Mouse (Mus musculus) spleen, postnatal 4 days (tissue): ENCODE measurements around the gene Pkd1.

ENCODE experiments used
- DNase-seq, 2 experiments: peaks; one replicate each; pipeline ENCODE4 v3.0.0; 2022; ENCODE audit warnings: low spot score in 2 of 2

Pkd1 gene

DNA sequence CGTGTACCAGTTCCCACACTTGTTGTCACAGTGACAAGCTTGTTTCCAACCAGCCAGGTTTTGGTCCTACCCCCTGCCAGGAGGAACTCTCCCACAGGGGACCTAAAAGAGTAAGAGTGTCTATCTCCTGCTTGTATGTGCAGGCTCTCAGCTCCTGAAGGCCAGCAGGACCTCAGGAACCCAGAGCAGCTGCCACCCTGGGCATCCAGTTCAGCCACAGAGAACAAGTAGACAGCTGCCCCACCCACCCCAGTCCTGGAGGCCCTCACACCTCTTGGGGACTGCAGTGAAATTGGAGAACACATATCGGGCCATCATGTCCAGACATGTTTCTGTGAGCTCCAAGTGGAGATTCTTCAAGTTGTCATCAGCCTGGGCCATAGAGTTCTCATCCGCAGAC lies 54.9 kb downstream of the Pkd1 start:
- no peak for DNase-seq

DNA sequence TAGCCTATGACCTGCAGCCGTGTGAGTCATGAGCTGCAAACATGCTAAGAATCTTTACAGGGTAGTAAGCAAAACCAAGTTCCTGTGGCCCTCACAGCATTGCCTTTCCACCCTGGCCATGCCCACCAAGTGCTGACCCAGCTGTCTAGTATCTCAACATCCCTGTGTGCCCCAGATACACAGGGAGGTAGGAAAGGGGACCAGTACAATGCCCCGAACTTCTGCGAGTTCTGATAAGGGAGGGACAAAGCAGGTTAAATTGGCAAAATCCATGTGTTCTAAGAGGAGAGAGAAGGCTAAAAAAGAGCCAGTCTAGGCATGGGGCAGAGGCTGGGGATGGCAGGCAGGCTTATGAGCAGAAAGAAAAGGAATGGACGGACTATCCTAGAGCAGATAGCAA lies 58.7 kb downstream of the Pkd1 start:
- DNase-seq, result no peak

DNA sequence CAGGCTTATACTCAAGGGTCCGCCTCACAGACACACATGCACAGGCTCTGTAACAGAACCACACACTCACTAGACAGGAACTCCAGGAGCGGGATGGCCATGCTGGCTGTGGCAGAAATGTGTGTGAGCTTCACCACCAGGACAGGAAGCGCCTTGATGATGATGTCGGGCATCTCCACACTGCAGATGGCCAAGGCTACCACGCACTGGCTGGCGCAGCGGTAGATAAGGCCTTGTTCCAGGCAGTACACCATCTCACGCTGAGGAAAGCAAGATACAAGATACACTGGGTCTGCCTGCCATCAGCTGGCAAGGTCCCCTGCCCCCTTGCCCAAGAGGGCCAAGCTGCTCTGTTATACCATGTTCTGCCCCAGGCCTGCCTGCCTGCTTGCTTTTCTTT lies 59.2 kb downstream of the Pkd1 start:
- peak; percentile 66 to 75 for DNase-seq

DNA sequence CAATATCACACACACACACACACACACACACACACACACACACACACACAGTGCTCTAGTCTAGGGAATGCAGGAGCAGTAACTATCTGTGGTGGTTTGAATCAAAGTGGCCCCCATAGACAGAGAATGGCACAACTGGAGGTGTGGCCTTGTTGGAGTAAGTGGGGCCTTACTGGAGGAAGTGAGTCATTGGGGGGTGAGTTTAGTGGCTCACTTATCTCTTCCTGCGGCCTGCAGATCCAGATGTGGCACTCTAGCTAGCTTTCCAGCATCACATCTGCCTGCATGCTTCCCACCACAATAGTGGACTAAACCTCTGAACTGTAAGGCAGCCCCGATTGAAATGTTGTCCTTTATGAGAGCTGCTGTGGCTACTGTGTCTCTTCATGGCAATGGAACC lies 61.1 kb downstream of the Pkd1 start:
- no peak for DNase-seq

DNA sequence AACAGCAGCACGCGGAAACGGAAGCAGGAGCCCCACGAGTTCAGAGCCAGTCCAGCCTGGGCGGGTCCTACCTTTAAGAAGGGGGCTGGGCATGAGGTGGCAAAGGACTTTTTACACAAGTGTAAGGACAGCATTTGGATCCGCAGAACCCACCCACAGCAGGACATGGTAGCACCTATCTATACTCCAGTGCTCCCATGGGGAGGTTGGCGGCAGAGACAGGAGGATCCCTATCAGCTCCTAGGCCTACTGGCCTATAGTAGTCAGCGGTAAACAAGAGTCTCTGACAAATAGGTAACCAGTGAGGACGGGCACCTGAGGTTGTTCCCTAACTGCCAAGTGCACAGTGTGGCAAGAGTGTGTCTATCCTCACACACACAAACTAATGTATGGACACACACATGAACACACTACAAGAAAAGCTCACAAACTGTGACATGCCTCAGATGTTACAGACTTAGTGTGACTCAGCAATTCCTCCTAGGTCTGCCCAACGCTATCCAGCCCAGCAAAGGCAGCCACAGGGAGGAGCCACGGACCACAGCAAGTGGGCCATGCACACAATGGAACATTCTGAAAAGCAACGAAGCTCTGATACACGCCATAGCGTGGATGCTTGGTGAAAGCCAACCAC lies 68.0 kb downstream of the Pkd1 start:
- DNase-seq, result peak in 1 of 2 experiments; percentile 58

DNA sequence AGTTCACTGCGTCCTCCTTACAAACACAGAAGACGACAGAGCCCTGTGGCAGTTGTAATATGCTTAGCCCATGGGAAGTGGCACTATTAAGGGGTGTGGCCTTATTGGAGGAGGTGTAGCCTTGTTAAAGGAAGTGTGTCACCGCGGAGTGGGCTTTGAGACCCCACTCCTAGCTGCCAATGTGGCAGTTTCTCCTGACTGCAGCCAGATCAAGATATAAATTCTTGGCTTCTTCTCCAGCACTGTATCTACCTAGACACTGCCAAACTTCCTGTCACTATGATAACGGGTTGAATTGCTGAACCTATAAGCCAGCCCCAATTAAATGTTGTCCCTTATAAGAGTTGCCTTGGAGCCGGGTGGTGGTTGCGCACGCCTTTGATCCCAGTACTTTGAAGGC lies 75.8 kb downstream of the Pkd1 start:
- no peak for DNase-seq

DNA sequence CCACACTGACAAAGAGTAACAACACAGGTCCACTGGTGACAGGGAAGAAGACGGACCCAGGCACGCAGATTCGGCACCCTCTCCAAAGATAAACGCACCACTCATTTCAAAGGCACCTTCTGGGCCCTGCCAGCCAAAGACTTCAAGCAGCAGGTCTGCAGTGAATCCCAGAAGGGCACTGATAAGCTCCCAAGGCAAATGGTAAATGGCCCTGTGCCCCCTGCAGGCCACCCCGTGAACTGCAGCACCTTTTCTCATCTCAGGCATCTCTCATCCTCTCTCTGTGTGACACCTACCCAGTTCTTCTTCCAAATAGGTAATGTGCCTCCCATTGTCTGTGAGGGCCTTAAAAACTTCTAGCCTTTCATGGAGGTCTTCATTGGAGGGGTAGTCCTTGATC lies 79.0 kb downstream of the Pkd1 start:
- peak; percentile 83 to 94 for DNase-seq

DNA sequence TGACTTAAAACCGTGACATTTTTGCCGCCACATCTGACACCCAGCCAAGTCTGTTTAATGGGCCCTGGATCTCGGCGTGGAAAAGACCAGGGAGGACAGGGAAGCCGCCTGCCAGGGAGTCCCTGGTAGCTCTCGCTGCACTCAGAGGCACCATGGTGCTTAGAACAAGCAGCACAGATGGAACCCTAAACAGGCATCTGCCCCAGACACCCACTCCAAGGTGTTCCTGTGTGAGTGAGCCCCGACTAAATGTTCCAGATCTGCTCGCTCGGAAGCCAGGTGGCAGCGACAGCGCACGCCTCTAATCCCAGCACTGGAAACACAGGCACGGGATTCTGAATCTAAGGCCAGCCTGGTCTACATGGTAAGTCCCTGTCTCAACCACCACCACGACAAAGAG lies 80.4 kb downstream of the Pkd1 start:
- DNase-seq, result no peak

DNA sequence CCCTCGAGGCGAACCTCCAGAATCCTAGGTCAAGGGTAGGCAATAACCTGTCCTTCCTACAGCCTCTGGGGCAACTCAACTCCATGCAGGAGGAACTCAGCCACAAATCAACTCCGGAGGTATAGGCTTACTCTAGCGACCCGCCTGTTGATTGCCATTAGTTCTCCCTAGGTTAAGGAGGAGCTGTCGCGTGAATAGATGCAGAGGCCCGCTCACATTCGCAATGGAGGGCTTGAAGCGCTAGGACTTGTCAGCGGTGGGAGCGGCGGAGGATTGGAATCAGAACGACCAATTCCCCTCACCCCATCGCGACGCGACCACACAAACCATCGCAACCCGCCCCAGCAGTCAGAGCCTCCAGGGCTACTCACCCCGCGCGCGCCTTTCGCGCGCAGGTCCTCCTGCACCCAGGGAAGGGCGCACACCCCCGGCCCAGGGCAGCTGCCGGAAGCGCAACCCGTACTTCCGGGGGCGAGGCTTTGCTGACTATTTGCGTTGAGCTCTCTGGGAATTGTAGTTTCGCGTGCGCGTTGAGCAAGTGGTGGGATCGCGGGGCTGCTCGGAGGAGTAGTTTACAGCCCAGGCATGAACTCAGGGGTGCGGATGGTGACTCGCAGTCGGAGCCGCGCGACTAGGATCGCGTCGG lies 82.7 kb downstream of the Pkd1 start, which contains the start of the genes Tsc2 and Nthl1:
Gene Tsc2, minus strand, starts transcription at position 464 of the 646 bp plus-strand sequence.
Gene Nthl1, plus strand, starts transcription at position 514 of the 646 bp plus-strand sequence.
- DNase-seq, result peak; percentile 76 to 88

DNA sequence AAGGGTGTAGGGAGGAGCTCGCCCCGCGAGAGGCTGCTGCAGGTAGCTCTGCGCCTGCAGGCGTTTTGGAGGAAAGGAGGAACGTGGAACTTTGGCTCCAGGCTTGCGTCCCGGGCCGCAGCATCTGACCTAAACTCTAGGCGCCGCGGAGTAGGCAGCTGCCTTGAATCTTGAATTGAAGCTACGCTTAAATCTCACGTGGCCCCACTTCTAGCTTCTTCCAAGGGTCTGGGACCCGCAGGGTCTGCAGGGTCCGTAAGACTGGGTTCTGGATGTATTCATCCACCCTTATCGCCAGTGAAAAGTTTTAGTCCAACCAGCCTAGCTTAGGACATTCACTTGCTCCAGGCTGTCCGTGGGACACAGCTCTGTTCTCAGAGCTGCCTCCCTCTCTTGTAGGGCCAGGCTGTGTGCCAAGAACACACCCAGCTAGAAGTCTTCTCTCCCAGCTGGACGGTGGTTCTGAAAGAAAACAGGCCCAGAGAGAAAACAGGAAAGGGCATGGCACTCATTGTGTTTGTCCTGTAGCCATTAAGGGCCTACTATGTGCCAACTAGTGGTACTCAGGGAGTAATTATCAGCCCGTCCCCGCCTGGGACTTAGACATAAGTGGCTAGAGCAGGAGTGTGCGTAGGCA lies 83.3 kb downstream of the Pkd1 start:
- peak in 1 of 2 experiments; percentile 69 for DNase-seq

DNA sequence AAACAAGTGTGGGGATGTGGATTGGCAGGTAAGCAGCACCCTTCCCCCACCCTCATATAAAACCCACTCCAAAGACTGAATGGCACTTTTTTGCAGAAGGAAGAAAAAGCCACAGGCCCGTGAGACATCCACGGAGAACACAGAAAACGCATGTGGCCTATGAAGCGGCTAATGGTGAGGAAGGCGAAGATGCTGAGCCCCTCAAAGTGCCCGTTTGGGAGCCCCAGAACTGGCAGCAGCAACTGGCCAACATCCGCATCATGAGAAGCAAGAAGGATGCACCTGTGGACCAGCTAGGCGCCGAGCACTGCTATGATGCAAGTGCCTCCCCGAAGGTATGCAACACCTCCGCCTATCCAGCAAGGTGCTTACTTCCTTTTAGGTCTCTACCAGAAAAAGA lies 84.2 kb downstream of the Pkd1 start:
- no peak for DNase-seq

DNA sequence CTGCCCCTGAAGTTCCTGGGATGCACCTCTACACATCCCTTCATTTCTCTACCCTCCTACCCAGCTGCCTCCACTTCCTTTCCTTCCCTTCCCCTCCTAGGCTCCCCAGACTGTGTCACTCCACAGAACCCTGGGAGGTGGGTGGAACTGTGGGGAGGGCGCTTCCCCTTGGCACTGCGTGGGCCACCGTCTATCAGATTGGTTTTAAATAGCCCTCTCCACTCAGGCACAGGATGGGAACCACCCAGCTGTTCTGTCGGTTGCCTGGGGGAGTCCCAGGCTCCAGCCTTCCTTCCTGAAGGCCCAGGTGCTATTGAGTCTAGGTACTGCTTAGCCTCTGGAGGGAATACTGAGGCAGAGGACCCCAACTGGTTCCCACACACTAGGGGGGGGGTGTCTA lies 85.4 kb downstream of the Pkd1 start:
- no peak for DNase-seq

DNA sequence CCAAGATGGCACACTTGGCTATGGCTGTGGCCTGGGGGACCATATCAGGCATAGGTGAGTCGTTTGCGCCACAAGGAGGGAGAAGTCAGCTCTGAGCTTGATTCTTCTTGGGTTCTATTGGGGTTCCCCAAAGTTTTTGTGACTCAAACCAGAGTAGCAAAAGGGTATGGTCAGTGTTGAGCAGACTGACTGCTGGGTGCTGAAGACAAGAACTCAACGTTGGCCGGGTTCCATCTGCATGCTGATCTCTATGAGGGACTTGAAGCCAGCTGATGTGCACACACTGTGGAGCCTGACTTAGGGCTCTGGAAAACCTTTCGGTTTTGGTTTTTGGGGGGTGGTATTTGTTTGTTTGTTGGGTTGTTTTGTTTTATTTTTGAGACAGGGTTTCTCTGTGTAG lies 86.1 kb downstream of the Pkd1 start:
- DNase-seq, result no peak

DNA sequence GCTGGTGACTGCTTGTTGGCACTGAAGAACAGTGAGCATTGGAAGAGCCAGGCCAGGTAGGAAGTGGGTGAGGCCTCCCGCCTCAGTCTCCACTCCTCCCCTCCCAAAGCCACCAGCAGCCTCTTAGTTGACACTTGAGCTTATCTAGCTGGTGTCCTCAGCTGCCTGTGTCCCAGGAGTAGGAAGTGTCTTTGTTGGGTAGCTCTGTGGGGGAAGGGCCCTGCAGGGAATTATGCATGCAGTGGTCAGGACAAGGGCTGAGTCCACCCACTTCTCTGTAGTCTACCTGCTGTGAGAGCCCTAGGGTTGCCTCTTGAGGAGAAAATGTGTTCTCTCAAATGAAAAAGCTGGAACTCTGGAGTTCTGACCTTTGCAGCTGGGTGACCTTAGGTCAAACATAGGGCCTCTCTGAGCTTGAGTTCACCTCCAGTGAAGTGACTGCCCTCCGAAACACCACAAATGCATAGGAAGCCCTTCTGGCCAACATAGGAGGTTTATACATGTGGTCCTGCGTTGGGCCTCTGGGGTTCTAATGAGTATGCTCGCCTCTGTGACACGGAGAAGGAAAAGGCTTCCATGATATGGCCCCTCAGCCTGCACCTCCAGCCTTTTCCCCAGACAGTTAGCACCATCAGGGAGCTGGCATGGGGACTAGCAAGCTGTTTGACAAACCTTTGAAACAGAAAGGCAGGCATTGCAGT lies 87.3 kb downstream of the Pkd1 start:
- DNase-seq, result no peak

DNA sequence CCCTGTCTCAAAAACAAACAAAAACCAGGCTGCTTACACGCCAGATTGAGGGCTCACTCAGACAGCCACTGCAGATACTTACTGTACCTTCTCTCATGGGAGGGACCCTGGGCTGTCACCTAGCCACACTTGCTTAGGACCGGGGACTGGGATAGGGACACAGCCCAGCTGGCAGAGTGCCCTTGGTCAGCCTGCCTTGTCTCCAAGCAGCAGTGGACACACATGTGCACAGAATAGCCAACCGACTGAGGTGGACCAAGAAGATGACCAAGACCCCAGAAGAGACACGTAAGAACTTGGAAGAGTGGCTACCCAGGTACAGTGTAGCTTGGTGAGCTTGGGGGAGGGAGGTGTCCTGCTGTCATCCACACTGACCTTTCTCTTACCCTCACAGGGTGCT lies 88.6 kb downstream of the Pkd1 start:
- DNase-seq, result no peak

DNA sequence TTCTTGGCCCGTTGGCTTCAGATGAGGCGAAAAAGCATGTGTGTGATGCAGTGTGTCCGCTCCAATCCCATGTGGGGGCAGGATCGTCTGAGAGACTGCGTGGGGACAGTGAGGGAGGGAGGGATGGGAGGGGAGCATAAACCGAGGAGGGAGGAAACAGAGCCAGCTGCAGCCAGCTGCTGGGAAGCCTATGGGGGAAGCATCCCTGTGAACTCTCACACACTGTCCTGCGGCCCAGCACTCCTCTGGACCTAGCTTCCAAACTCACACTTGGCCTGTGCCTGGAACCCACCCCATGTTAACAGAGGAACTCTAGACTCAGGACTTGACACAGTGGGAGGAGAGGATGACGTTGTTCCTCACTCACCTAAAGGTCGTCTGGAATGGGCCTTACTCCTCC lies 89.2 kb downstream of the Pkd1 start:
- DNase-seq, result no peak

DNA sequence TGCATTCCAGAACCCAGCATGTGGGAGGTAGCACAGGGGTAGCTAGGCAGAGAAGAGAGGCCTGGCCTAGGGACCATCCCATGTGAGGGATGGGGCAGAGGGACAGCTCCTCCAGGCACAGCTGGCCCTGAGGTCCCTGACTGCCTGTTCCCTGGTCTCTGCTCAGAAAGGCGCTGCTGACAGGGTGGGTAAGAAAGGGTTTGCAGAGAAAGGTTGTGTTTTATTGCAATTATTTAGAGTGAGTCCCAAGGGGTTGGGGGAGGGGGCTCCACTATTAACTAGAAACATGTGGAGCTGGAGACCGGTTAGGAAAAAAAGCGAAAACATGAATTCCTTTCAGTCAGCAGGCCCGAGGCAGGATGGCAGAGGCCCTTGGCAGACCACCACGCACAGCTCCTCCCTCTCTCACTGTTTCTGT lies 89.9 kb downstream of the Pkd1 start:
- no peak for DNase-seq

DNA sequence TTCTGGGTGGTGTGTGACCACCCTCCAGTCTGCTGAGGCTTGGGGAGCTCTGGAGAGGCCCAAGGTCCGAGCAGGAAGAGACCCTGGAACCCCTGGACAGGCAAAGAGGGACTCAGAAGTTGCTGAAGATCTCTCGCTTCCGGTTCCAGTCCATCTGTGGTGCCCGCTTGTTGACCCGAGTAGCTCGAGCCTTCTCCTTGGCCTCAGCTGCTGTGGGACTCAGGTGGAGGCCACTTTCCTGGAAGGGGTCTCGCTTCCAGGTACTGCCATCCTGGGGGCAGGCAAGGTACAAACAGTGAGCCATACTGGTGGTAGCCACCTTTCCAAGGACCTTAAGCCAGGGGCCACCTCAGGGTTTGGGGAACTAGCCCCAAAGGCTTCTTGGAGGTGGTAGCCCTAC lies 90.5 kb downstream of the Pkd1 start:
- DNase-seq, result no peak

DNA sequence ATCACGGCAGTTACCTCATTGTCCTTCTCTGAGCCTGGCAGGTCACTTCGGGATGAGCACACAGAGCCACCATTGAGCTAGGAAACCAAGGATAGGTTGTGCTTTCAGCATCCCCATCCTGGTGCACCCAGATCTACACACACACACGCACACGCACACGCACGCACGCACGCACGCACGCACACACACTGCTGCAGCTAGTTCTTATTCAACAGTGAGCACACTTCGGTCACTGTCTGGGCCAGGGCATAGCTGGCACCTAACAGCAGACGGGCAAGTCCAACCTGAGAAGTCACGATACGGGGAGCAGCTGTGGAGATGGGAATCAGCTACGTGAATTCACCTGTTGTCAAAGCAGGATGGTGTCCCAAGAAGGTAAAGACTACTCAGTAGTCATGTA lies 90.9 kb downstream of the Pkd1 start:
- DNase-seq, result no peak

DNA sequence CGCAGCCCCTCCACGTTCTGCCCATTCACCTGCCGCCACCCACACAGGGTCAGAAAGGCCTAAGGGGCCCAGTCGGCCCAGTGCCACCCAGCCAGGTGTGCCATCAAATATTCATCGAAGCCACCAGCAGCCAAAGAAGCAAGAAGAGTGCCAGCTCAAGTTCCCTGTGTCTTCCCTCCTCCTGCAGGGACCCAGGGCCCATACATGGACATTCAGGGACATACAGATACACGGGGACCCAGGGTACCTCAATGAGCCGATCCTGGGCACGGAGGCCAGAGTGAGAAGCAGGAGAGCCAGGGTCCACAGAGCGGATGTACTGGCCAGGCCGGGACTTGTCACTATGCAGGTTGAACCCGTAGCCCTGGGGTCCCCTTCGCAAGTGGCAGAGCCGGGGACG lies 92.3 kb downstream of the Pkd1 start:
- DNase-seq, result no peak

DNA sequence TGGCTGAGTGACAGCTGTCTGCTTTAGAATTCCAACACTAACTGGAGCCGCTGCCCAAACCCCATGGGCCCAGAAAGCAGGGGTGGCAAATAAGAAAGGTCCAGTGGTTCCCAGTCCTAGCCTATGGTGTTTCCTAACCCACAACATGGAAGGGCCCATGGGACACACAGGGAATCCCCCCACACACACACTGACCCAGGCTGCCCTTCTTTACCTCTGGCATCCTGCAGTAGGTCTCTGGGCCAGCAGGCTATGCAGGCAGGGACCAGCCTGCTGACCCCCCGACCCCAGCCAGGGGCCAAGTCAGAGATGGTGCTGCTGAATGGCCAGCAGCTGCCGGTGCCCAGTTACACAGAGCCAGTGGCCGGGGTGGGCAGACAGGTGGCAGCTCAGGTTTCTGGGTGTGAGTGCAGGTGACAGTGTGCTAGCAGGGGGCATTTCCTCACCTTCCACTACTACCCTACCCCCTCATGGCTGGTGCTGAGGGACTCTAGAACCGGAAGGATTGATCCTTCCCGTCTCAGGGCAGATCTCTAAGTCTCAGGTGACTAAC lies 93.2 kb downstream of the Pkd1 start:
- DNase-seq, result no peak

DNA sequence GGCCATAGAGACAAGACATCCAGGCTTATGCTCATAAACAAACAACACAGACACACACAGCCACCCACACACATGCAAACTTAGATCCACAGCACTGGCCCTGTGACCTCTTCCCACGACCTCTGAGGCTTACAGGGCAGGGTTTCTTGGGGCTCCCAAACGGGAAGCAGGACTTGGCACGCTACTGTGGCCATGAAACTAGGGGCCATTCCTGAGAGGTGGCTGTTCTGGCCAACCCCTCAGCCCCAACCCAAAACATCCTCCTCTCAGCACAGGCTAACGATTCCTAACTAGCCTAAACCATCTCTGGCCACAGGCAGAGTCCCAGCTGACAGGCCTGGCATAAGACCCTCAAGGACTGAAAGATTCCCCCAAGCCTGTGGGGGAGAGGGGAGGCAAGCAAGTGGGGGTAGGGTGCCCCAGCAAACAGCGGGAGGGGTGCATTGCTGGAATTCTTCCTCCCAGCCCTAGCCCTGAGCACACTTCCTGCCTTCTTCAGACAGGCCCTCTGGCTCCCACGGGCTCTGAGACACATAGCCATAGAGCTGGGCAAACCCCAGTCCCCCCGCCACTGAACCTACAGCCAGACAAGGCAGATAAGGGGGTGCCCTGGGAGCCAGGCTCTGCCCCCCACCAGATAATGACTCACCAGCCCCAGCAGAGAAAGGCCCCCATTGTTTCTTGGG lies 94.5 kb downstream of the Pkd1 start:
- DNase-seq, result peak in 1 of 2 experiments; percentile 63
